8 mouse cellular contexts compared by ENCODE assay signal in genomic region chr11:119130081-119130765, GRCm38 (mm10). TPM values are rescaled to one million over a fixed set of nuclear protein-coding genes. Genes with fewer than 3 reads are reported as not detected.
A peak's percentile ranks its signal among the peaks of the same experiment; 100 is the strongest.
DNase-seq lines count a peak whose midpoint lies in the region; ATAC-seq and TF ChIP-seq lines count a peak whose summit lies in the region.
"Had no signal": no experiment of that assay in that cellular context is flagged by ENCODE, and none has a peak within 500 bp of the region (broad histone marks: within the 10 kb centered on the region; RNA-seq: fewer than 3 reads in every experiment).

No protein-coding gene starts in this region.

- H3K27ac ChIP-seq in neural tube, embryonic 11.5 days (ENCODE audit: low read depth, low read length), result peak overlapping the region; percentile 51; the same call in 1 of the 2 replicates
- H3K27ac ChIP-seq in limb, embryonic 14.5 days (replicated peaks; ENCODE audit: low read depth, low read length), result no peak overlapping the region
- no peak overlapping the region for H3K27ac ChIP-seq in cerebellum, adult 2 months (ENCODE audit: insufficient read depth, low read length)

- no peak for TF ChIP-seq CTCF in cerebellum, adult 2 months (IDR thresholded peaks at IDR 0.05; ENCODE audit: borderline replicate concordance, insufficient read depth, low read depth, low read length)

- H3K9me3 ChIP-seq in neural tube, embryonic 11.5 days (ENCODE audit: control insufficient read depth, low read length), result no peaks in the 10 kb centered on the region
- no peaks in the 10 kb centered on the region for H3K9me3 ChIP-seq in limb, embryonic 14.5 days (ENCODE audit: control insufficient read depth, low read length)

- 5% methylated on average over 23 of the region's 24 CpGs for WGBS in neural tube, embryonic 11.5 days
- 4% methylated on average over 23 of the region's 24 CpGs for WGBS in limb, embryonic 14.5 days
- WGBS in cerebellum, adult 2 months, result 36% methylated on average over 24 of the region's 24 CpGs

- ATAC-seq in neural tube, embryonic 11.5 days (ENCODE audit: insufficient read depth, low FRiP score, low TSS enrichment), result peak; percentile 22; the same call in 1 of the 2 replicates
- ATAC-seq in limb, embryonic 14.5 days (ENCODE audit: low FRiP score, low read depth), result no peak

- no peak overlapping the region; the same call in 1 of the 2 replicates for H3K4me3 ChIP-seq in neural tube, embryonic 11.5 days (ENCODE audit: low read depth, low read length)
- peak overlapping the region; percentile 20; the same call in 1 of the 2 replicates for H3K4me3 ChIP-seq in limb, embryonic 14.5 days (replicated peaks; ENCODE audit: low read length)
- no peak overlapping the region for H3K4me3 ChIP-seq in cerebellum, adult 2 months (replicated peaks; ENCODE audit: insufficient read depth, low read depth, low read length)

- H3K4me1 ChIP-seq in neural tube, embryonic 11.5 days (ENCODE audit: control insufficient read depth, insufficient read depth, low read length), result peaks cover 39% of the 10 kb centered on the region
- peaks cover 43% of the 10 kb centered on the region for H3K4me1 ChIP-seq in limb, embryonic 14.5 days (ENCODE audit: control insufficient read depth, insufficient read depth, low read length)
- H3K4me1 ChIP-seq in cerebellum, adult 2 months (ENCODE audit: control insufficient read depth, insufficient read depth, low read length), result peaks cover 31% of the 10 kb centered on the region

- no peak for TF ChIP-seq POLR2A in limb, embryonic 14.5 days (IDR thresholded peaks at IDR 0.05; ENCODE audit: borderline replicate concordance, extremely low read depth, insufficient read depth, insufficient read length)
- no peak for TF ChIP-seq POLR2A in cerebellum, adult 2 months (IDR thresholded peaks at IDR 0.05; ENCODE audit: borderline replicate concordance, insufficient read depth, low read length)

- no peak overlapping the region for H3K9ac ChIP-seq in neural tube, embryonic 11.5 days (ENCODE audit: low read length)
- H3K9ac ChIP-seq in limb, embryonic 14.5 days (ENCODE audit: low read depth, low read length, severe bottlenecking), result peak overlapping the region; percentile 28; the same call in 1 of the 2 replicates

- no peaks in the 10 kb centered on the region for H3K36me3 ChIP-seq in neural tube, embryonic 11.5 days (ENCODE audit: control insufficient read depth, insufficient read depth, low read length)
- H3K36me3 ChIP-seq in limb, embryonic 14.5 days (ENCODE audit: control insufficient read depth, insufficient read depth, low read length), result no peaks in the 10 kb centered on the region

- DNase-seq in neural tube, embryonic 11.5 days (ENCODE audit: low spot score), result peak; percentile 48
- DNase-seq in neural tube, embryonic 10.5 days (ENCODE audit: extremely low spot score, low spot score), result no peak
- peak; percentile 79 for DNase-seq in forelimb bud, embryonic 11.5 days (ENCODE audit: low read depth, low spot score)
- DNase-seq in limb, embryonic 14.5 days (ENCODE audit: low spot score), result peak; percentile 29
- no peak for DNase-seq in ovary, adult 18-20 months (ENCODE audit: low spot score)
- DNase-seq in cerebellum, adult 2 months, result no peak
- no peak for DNase-seq in adrenal gland, postnatal 25 days
- DNase-seq: layer of hippocampus, postnatal 36 days had no signal

- H3K27me3 ChIP-seq in neural tube, embryonic 11.5 days (ENCODE audit: control insufficient read depth, insufficient read depth, low read length), result peaks cover 9% of the 10 kb centered on the region
- no peaks in the 10 kb centered on the region for H3K27me3 ChIP-seq in limb, embryonic 14.5 days (ENCODE audit: control insufficient read depth, insufficient read depth, low read length)
- no peaks in the 10 kb centered on the region for H3K27me3 ChIP-seq in cerebellum, adult 2 months (ENCODE audit: control insufficient read depth, insufficient read depth, low read length)

- H3K4me2 ChIP-seq in neural tube, embryonic 11.5 days (ENCODE audit: low read depth), result peak overlapping the region; percentile 25
- H3K4me2 ChIP-seq in limb, embryonic 14.5 days (replicated peaks; ENCODE audit: low read depth, low read length, severe bottlenecking), result peak overlapping the region; percentile 44

RNA-seq across cellular contexts. Expression of gene Cbx4, which starts 44.2 kb away (rescaled TPM):
- 6.0 and 6.1 TPM in 2 replicates for polyA plus RNA-seq in neural tube, embryonic 11.5 days (2014; fragmentation: Nextera tagmentation; extraction: Ambion mirVana)
- polyA plus RNA-seq in limb, embryonic 14.5 days (2012; rRNA removed), result 23.1 and 24.3 TPM in 2 replicates
- 10.9 and 11.4 TPM in 2 replicates for polyA plus RNA-seq in limb, embryonic 14.5 days (2014; fragmentation: Nextera tagmentation; extraction: Ambion mirVana)
- 50.1 and 57.6 TPM in 2 replicates for polyA plus RNA-seq in cerebellum, adult 2 months (2012; rRNA removed)
- 100 and 121 TPM in 2 replicates for total RNA-seq in adrenal gland, postnatal 25 days (2021)

Comparison
In these comparisons a context has a peak if more than half of its experiments do, and no peak if none do; other contexts are left out.
1. DNase-seq: peak in neural tube, embryonic 11.5 days (single experiment), forelimb bud, embryonic 11.5 days (single experiment) and limb, embryonic 14.5 days (single experiment); none in neural tube, embryonic 10.5 days (single experiment), ovary, adult 18-20 months (single experiment), cerebellum, adult 2 months (0 of 2) and adrenal gland, postnatal 25 days (single experiment).